Mouse (Mus musculus) heart, postnatal 25 days (tissue): ENCODE results near the gene 4930447F04Rik. TPM values are rescaled to one million over a fixed set of nuclear protein-coding genes. Genes with fewer than 3 reads are reported as not detected.

ENCODE experiments used
- DNase-seq: peaks from one replicate; pipeline ENCODE4 v3.0.0; 2022; ENCODE audit warnings: low spot score
- intact Hi-C: fragments of 180-260 bp; cut with DNase I; formaldehyde crosslinking; loops from one replicate; pipeline ENCODE4 v1.15.1; 2025
- total RNA-seq, 2 experiments: library from RNA; stranded (reverse); gene quantifications; 2 replicates each; pipeline ENCODE4 v1.2.3; 2021

4930447F04Rik gene
- not detected for total RNA-seq

- intact Hi-C loops, result no loop called here
- no peak for DNase-seq
These were observed at the start of gene 4930447F04Rik for GRCm38 (mm10) chrX:66304124-66304523. TSS of gene 4930447F04Rik (minus strand) at chrX:66304224.
